Mouse (Mus musculus) embryonic facial prominence, embryonic 12.5 days (tissue): ENCODE measurements around the gene Trpv1. TPM values are rescaled to one million over a fixed set of nuclear protein-coding genes. Genes with fewer than 3 reads are reported as not detected.

Experiments
- ATAC-seq: fragments of 200-750 bp; cut with Nextera tagmentation; 2 replicates; pipeline ENCODE4 v1.8.0; 2017; ENCODE audit not compliant: insufficient number of reproducible peaks, insufficient read depth, low FRiP score, low TSS enrichment
- H3K27ac ChIP-seq: fragments of 300-500 bp; sonication (generic); 2 replicates; pipeline ENCODE4 v1.5.1; 2016; ENCODE audit warnings: mild to moderate bottlenecking
- H3K27me3 ChIP-seq: fragments of 300-500 bp; sonication (generic); 2 replicates; pipeline ENCODE4 v1.6.1; 2016; ENCODE audit warnings: mild to moderate bottlenecking, moderate library complexity
- H3K36me3 ChIP-seq: fragments of 300-500 bp; sonication (generic); 2 replicates; pipeline ENCODE4 v1.6.1; 2016; ENCODE audit warnings: mild to moderate bottlenecking
- H3K4me1 ChIP-seq: fragments of 300-500 bp; sonication (generic); 2 replicates; pipeline ENCODE4 v1.6.1; 2016
- H3K4me2 ChIP-seq: fragments of 300-500 bp; sonication (generic); replicated peaks from 2 replicates; pipeline ENCODE4 v1.6.1; 2016; ENCODE audit warnings: mild to moderate bottlenecking, moderate library complexity
- H3K4me3 ChIP-seq: fragments of 300-500 bp; sonication (generic); 2 replicates; pipeline ENCODE4 v1.5.1; 2016; ENCODE audit warnings: mild to moderate bottlenecking
- H3K9ac ChIP-seq: fragments of 300-500 bp; sonication (generic); 2 replicates; pipeline ENCODE4 v1.6.1; 2016; ENCODE audit warnings: mild to moderate bottlenecking, moderate library complexity
- H3K9me3 ChIP-seq: fragments of 300-500 bp; sonication (generic); 2 replicates; pipeline ENCODE4 v1.6.1; 2016; ENCODE audit warnings: mild to moderate bottlenecking, moderate library complexity
- WGBS: fragments of 180-500 bp; shearing (Covaris S2); methylation state at CpG from one replicate; pipeline ENCODE4 v1.1.7; 2016; 5-methylcytosine and 5-hydroxymethylcytosine counted together
- polyA plus RNA-seq: library from polyadenylated mRNA; unstranded; fragments of >200 nt; fragmentation: Nextera tagmentation; extraction: Ambion mirVana; gene quantifications from 2 replicates; pipeline ENCODE4 v1.2.1, GENCODE M21; 2016

Gene Trpv1
- polyA plus RNA-seq, 1 experiment from 2014 or later: 0.27 TPM

DNA sequence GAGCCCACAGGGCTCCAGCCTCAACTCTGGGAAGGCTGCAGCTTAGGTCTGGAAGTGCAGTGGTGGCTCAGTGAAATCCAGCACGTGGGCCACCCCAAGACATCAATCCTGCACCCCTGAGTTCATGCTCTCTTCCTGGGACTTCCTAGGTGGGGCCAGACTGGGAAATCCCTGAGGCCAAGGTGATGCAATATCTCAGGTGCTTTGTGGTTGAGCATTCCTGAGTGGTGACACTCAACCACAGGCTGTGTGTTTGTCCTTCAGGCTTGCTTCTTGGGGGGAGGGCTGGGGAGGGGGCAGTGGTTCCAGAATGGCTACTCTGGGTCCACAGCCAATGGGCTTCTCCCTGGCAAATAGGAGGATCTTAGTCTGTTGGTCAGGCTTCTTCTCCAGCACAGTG is 49.8 kb downstream of the Trpv1 start:
- H3K4me2 ChIP-seq: no peak overlapping the region
- no peak overlapping the region for H3K9ac ChIP-seq
- no peak overlapping the region for H3K4me3 ChIP-seq
- peaks cover 6% of the 10 kb centered on the region; the same call in 1 of the 2 replicates for H3K4me1 ChIP-seq
- H3K36me3 ChIP-seq: no peaks in the 10 kb centered on the region
- 50% methylated on average over 1 of the region's 1 CpGs for WGBS
- no peak overlapping the region for H3K27ac ChIP-seq
- no peak for ATAC-seq
- H3K27me3 ChIP-seq: no peaks in the 10 kb centered on the region
- H3K9me3 ChIP-seq: no peaks in the 10 kb centered on the region

DNA sequence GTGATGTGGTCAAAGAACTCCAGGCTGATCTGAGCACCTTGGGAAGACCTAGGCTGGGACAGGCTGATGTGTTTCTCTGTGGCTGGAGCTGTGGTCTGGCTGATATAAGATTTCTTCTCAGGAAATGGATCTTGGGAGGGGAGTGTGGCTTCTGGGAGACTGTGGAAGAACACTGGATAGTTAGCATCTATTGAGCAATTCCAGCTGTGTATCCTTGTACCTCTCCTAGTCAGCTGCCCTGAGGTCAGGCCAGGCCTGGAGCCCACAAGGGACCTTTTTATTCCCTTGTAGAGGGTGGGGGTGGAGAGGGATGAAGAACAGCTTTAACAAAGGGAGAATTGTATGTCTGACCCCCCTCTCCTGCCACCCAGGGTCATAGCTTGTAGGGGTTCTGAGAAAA is 50.3 kb downstream of the Trpv1 start:
- Histone ChIP-seq H3K4me1 (peaks cover 6% of the 10 kb centered on the region; the same call in 1 of the 2 replicates), H3K9ac (no peak overlapping the region), H3K27ac (no peak overlapping the region), H3K4me3 (no peak overlapping the region), H3K36me3 (no peaks in the 10 kb centered on the region), H3K27me3 (no peaks in the 10 kb centered on the region), H3K4me2 (no peak overlapping the region), H3K9me3 (no peaks in the 10 kb centered on the region)
- ATAC-seq: no peak

DNA sequence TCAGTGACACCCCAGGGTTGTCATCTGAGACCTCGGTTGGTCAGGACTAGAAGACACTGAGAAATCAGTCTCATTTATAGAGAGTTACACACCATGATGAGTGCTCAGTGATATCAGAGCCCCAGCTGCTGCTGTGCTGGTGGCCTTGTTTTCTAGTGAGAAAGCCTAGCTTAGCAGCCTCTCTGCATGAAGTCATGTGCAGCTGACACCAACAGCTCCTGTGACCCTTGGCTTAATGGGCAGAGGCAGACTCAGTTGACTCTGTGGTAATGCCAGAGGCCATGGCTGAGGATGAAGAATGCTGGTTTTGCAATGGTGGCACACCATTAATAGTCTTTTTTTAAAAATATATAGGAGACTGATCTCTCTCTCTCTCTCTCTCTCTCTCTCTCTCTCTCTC is 55.5 kb downstream of the Trpv1 start:
- H3K9ac ChIP-seq: no peak overlapping the region
- no peak for ATAC-seq
- WGBS: 88% methylated on average over 1 of the region's 1 CpGs

DNA sequence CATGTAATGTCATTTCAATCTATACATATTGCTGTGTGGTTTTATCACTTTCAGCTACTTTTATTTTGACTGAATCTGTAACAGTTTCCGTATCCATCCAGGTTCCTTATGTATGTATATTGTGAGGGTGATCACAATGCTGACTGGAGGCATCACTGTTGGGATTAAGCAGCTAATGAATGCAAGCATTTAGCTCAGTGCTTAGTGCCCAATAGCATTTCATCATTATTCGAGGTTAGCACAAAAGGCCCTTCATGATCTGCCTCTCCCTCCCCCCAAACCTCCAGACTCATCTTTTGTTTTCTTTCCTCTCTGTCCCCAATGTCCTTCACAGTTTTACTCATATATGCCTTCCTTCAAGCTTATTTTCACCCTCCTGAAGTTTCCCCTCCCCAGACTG is 69.0 kb downstream of the Trpv1 start:
- Histone ChIP-seq H3K9ac (no peak overlapping the region), H3K9me3 (no peaks in the 10 kb centered on the region), H3K4me2 (no peak overlapping the region), H3K4me3 (no peak overlapping the region), H3K4me1 (no peaks in the 10 kb centered on the region), H3K27ac (no peak overlapping the region), H3K27me3 (no peaks in the 10 kb centered on the region), H3K36me3 (no peaks in the 10 kb centered on the region)
- ATAC-seq: no peak
- 34% methylated on average over 2 of the region's 2 CpGs for WGBS

More for the DNA sequence above, 55.5 kb downstream of the Trpv1 start:
- Histone ChIP-seq H3K4me3 (no peak overlapping the region), H3K27me3 (no peaks in the 10 kb centered on the region), H3K9me3 (no peaks in the 10 kb centered on the region), H3K4me2 (no peak overlapping the region), H3K36me3 (no peaks in the 10 kb centered on the region), H3K27ac (no peak overlapping the region), H3K4me1 (no peaks in the 10 kb centered on the region)

Other genes with a start within 250 kb of the Trpv1 start
- 0.98 and 1.0 TPM in 2 replicates for gene P2rx1, start 235.2 kb upstream of the Trpv1 start, polyA plus RNA-seq
- gene Camkk1, start 215.3 kb upstream of the Trpv1 start, polyA plus RNA-seq: 10.6 and 11.0 TPM in 2 replicates
- gene Ncbp3, start 186.5 kb upstream of the Trpv1 start, polyA plus RNA-seq: 14.2 and 14.9 TPM in 2 replicates
- 0.50 and 0.51 TPM in 2 replicates for gene Itgae, start 143.7 kb upstream of the Trpv1 start, polyA plus RNA-seq
- gene Haspin, start 96.0 kb upstream of the Trpv1 start, polyA plus RNA-seq: 18.2 and 18.4 TPM in 2 replicates
- gene P2rx5, start 73.9 kb upstream of the Trpv1 start, polyA plus RNA-seq: 0.42 and 0.60 TPM in 2 replicates
- 99.7 and 104 TPM in 2 replicates for gene Emc6, start 57.3 kb upstream of the Trpv1 start, polyA plus RNA-seq
- gene Tax1bp3, start 57.2 kb upstream of the Trpv1 start, polyA plus RNA-seq: 206 and 211 TPM in 2 replicates
- 24.5 and 26.5 TPM in 2 replicates for gene Ctns, start 35.2 kb upstream of the Trpv1 start, polyA plus RNA-seq
- 2.0 and 2.1 TPM in 2 replicates for gene Shpk, start 34.8 kb upstream of the Trpv1 start, polyA plus RNA-seq
- 0.08 and 0.12 TPM in 2 replicates for gene Trpv3, start 33.1 kb downstream of the Trpv1 start, polyA plus RNA-seq
- 0.37 and 0.60 TPM in 2 replicates for gene Aspa, start 95.3 kb downstream of the Trpv1 start, polyA plus RNA-seq
- gene Gm49340, start 95.4 kb downstream of the Trpv1 start, polyA plus RNA-seq: not detected in 2 replicates
- gene Spata22, start 95.4 kb downstream of the Trpv1 start, polyA plus RNA-seq: not detected in 2 replicates
- not detected in 2 replicates for gene Olfr20, start 116.5 kb downstream of the Trpv1 start, polyA plus RNA-seq
- not detected in 2 replicates for gene Olfr376, start 137.0 kb downstream of the Trpv1 start, polyA plus RNA-seq
- not detected in 2 replicates for gene Olfr1, start 165.3 kb downstream of the Trpv1 start, polyA plus RNA-seq
- gene Olfr378, start 194.2 kb downstream of the Trpv1 start, polyA plus RNA-seq: not detected in 2 replicates
- not detected in 2 replicates for gene Olfr380, start 223.2 kb downstream of the Trpv1 start, polyA plus RNA-seq